Mouse (Mus musculus) C2C12 (cell line): ENCODE measurements around the gene Map3k3. TPM values are rescaled to one million over a fixed set of nuclear protein-coding genes. Genes with fewer than 3 reads are reported as not detected.
A peak's percentile ranks its signal among the peaks of the same experiment; 100 is the strongest.

Experiments
- H3K27me3 ChIP-seq: one replicate; pipeline ENCODE4 v1.6.1; 2011; ENCODE audit not compliant: control insufficient read depth, insufficient read depth, insufficient read length
- H3K36me3 ChIP-seq: one replicate; pipeline ENCODE4 v1.6.1; 2011; ENCODE audit not compliant: control insufficient read depth, insufficient read depth
- H3K4me3 ChIP-seq: one replicate; pipeline ENCODE4 v1.5.1; 2011; ENCODE audit warnings: mild to moderate bottlenecking, control low read depth; ENCODE audit not compliant: poor library complexity, insufficient read depth, severe bottlenecking
- H3K79me2 ChIP-seq: one replicate; pipeline ENCODE4 v1.6.1; 2011; ENCODE audit not compliant: control insufficient read depth, insufficient read depth
- H3K79me3 ChIP-seq: one replicate; pipeline ENCODE4 v1.6.1; 2011; ENCODE audit warnings: low read depth, control low read depth
- H3ac ChIP-seq: one replicate; pipeline ENCODE3; 2011; ENCODE audit warnings: low read depth; ENCODE audit not compliant: control insufficient read depth, insufficient read length
- CEBPB ChIP-seq: IDR thresholded peaks from one replicate; pipeline ENCODE4 v1.6.1; 2011; ENCODE audit warnings: low read depth, mild to moderate bottlenecking, control low read depth, moderate library complexity
- CTCF ChIP-seq: IDR thresholded peaks from one replicate; pipeline ENCODE4 v1.5.1; 2011; ENCODE audit not compliant: control insufficient read depth, insufficient read depth, insufficient read length
- FOSL1 ChIP-seq: IDR thresholded peaks from one replicate; pipeline ENCODE4 v1.8.0; 2011; ENCODE audit warnings: mild to moderate bottlenecking, low read length; ENCODE audit not compliant: poor library complexity, insufficient read depth, severe bottlenecking
- MAX ChIP-seq: IDR thresholded peaks from one replicate; pipeline ENCODE4 v1.6.1; 2011; ENCODE audit warnings: mild to moderate bottlenecking, control low read depth
- MYOD1 ChIP-seq: IDR thresholded peaks from one replicate; pipeline ENCODE4 v1.6.1; 2011; ENCODE audit warnings: low read depth; ENCODE audit not compliant: control insufficient read depth, insufficient read length
- MYOG ChIP-seq: IDR thresholded peaks from one replicate; pipeline ENCODE4 v1.6.1; 2011; ENCODE audit not compliant: control insufficient read depth, insufficient read length; ENCODE audit errors: extremely low read depth
- USF1 ChIP-seq: IDR thresholded peaks from one replicate; pipeline ENCODE4 v1.6.1; 2011; ENCODE audit warnings: low read depth, mild to moderate bottlenecking, control low read depth, moderate library complexity
- polyA plus RNA-seq: library from polyadenylated mRNA; unstranded; fragments of >200 nt; fragmentation: generic; extraction: Trizol; gene quantifications from one replicate; pipeline ENCODE4 v1.2.1, GENCODE M21; 2012; ENCODE audit warnings: missing spikeins

The Map3k3 gene
- polyA plus RNA-seq, 1 experiment, result 23.1 TPM

DNA sequence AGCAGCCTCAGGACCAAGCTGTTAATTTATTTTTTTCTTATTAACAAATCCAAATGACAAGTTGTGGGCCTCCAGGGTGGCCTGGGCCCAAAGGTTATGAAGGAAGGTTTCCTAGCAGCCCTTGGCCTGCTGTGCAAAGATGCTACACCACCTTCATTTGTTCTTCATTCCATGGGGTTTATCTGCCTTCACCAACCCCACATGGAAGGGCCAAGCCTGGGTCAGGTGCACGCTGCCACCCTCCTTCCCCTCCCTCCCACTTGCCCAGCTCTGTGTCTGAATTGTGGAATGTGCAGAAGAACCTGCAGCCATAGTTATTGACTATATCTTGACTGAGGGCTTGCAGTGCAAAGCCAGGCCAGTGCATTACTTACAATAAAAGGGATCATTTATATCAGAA is 71.8 kb downstream of the Map3k3 start:
- Histone ChIP-seq H3K79me3 (no peaks in the 10 kb centered on the region), H3K79me2 (no peaks in the 10 kb centered on the region), H3ac (no peak overlapping the region), H3K4me3 (no peak overlapping the region), H3K36me3 (peaks cover 51% of the 10 kb centered on the region), H3K27me3 (no peaks in the 10 kb centered on the region)
- no peak for TF ChIP-seq MAX
- TF ChIP-seq FOSL1, result no peak
- no peak for TF ChIP-seq CEBPB
- TF ChIP-seq MYOD1, result no peak
- no peak for TF ChIP-seq CTCF
- TF ChIP-seq MYOG, result no peak
- TF ChIP-seq USF1, result no peak

GRCm38 (mm10) chr11:106157154-106157553 is 72.7 kb downstream of the Map3k3 start:
- no peaks in the 10 kb centered on the region for H3K79me3 ChIP-seq
- H3K4me3 ChIP-seq, result no peak overlapping the region
- H3K36me3 ChIP-seq, result peaks cover 42% of the 10 kb centered on the region

DNA sequence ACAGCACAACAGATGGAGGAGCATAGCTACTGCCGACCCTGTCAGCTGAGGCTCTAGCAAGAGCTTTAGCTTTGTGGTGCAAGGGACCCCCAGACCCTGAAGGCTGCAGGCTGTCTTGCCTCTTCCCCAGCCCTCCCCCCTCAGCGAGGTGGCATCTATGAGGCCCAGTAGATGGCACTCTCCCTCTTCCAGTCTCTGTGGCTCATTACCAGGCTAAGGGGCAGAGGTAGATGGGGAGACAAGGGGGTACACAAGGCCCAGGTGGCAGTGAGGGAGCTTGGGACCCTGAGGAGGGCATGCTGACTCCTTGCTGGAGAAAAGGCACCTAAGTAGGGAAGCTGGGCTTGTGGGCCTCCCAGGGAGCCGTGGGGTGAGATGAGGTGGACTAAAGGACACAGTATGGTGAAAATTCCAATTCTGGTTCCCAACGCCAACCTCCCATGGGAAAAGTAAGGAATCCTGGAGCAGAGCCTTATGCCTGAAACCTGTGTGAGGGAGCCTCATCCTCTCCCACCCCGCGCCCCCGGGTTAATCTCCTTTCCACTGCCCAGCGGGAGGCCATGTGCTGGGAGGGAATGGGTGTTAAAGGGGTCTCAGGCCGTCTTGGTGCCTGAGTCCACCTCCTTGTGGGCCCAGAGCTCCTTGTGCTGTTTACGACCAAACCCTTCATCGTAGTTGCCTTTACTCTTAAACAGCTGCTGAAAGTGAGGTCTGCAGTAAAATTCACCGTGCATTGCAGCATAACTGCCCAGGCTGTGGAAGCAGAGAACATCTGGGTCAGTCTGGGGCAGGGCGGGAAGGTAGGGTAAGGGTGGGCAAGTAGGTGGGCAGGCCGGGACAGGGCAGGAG is 73.9 kb downstream of the Map3k3 start:
- Histone ChIP-seq H3K4me3 (no peak overlapping the region), H3ac (no peak overlapping the region), H3K27me3 (no peaks in the 10 kb centered on the region), H3K79me2 (no peaks in the 10 kb centered on the region), H3K36me3 (peaks cover 32% of the 10 kb centered on the region), H3K79me3 (no peaks in the 10 kb centered on the region)
- TF ChIP-seq MYOD1 (no peak), CTCF (peak; percentile 60)

More at GRCm38 (mm10) chr11:106157154-106157553, 72.7 kb downstream of the Map3k3 start:
- H3K27me3 ChIP-seq, result no peaks in the 10 kb centered on the region
- no peaks in the 10 kb centered on the region for H3K79me2 ChIP-seq
- TF ChIP-seq USF1 (no peak), CTCF (no peak), MYOG (no peak), FOSL1 (no peak), CEBPB (no peak)
- no peak overlapping the region for H3ac ChIP-seq

- Histone ChIP-seq H3K79me3 (no peaks in the 10 kb centered on the region), H3K79me2 (no peaks in the 10 kb centered on the region), H3K36me3 (peaks cover 29% of the 10 kb centered on the region), H3ac (peak overlapping the region; percentile 5), H3K27me3 (no peaks in the 10 kb centered on the region), H3K4me3 (peak overlapping the region; percentile 71)
- TF ChIP-seq MYOG (no peak), CTCF (no peak), CEBPB (no peak), USF1 (no peak), FOSL1 (no peak), MAX (no peak), MYOD1 (no peak)
Measured at GRCm38 (mm10) chr11:106158930-106159215, 74.5 kb downstream of the Map3k3 start.

- Histone ChIP-seq H3K27me3 (no peaks in the 10 kb centered on the region), H3K36me3 (peaks cover 24% of the 10 kb centered on the region), H3K4me3 (peak overlapping the region; percentile 71), H3K79me3 (no peaks in the 10 kb centered on the region), H3K79me2 (no peaks in the 10 kb centered on the region), H3ac (peak overlapping the region; percentile 90)
- no peak for TF ChIP-seq MAX
- no peak for TF ChIP-seq CEBPB
- TF ChIP-seq FOSL1, result no peak
- no peak for TF ChIP-seq MYOD1
Measured at GRCm38 (mm10) chr11:106159216-106159920, 75.0 kb downstream of the Map3k3 start.

GRCm38 (mm10) chr11:106159921-106160840 is 75.8 kb downstream of the Map3k3 start:
- H3K27me3 ChIP-seq, result no peaks in the 10 kb centered on the region
- peaks cover 25% of the 10 kb centered on the region for H3K36me3 ChIP-seq
- no peak for TF ChIP-seq MYOD1
- no peak for TF ChIP-seq MAX
- TF ChIP-seq CEBPB, result no peak
- no peak for TF ChIP-seq FOSL1
- no peak for TF ChIP-seq MYOG
- no peak for TF ChIP-seq USF1
- TF ChIP-seq CTCF, result peak; percentile 44
- H3K4me3 ChIP-seq, result peak overlapping the region; percentile 71
- H3K79me3 ChIP-seq, result no peaks in the 10 kb centered on the region
- H3K79me2 ChIP-seq, result no peaks in the 10 kb centered on the region
- H3ac ChIP-seq, result peak overlapping the region; percentile 90
